Mouse (Mus musculus): Measurements from ENCODE around the gene Jup. TPM values are rescaled to one million over a fixed set of nuclear protein-coding genes. Genes with fewer than 3 reads are reported as not detected.
"Not testable (repeated sequence)": the region's sequence is repeated elsewhere in the genome, so short reads cannot be mapped to it uniquely, and the experiment has no call there.

Gene Jup
- polyA plus RNA-seq, 1 experiment: 213 TPM

- DNase-seq (ENCODE audit: low read depth): no peak
Measured at GRCm38 (mm10) chr11:100357408-100357807, 40.2 kb downstream of the Jup start.

DNA sequence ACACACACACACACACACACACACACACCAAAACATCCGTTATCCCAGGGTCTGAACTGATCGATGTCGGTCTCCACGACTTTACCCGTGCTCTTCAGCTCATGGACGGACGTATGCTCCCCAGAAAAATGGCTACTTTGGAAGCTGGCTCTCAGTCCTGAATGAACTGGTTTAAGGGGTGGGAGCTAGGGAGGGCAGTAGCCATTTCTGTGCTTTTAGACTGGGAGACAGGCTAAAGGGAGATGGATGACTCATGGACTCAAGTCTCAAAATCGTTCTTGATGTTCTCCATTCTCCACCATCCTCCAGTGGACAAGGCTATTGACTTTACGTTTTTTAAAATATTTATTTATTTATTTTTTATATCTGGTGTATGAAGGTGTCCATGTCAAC lies 40.7 kb downstream of the Jup start:
- DNase-seq (ENCODE audit: low read depth): no peak

DNA sequence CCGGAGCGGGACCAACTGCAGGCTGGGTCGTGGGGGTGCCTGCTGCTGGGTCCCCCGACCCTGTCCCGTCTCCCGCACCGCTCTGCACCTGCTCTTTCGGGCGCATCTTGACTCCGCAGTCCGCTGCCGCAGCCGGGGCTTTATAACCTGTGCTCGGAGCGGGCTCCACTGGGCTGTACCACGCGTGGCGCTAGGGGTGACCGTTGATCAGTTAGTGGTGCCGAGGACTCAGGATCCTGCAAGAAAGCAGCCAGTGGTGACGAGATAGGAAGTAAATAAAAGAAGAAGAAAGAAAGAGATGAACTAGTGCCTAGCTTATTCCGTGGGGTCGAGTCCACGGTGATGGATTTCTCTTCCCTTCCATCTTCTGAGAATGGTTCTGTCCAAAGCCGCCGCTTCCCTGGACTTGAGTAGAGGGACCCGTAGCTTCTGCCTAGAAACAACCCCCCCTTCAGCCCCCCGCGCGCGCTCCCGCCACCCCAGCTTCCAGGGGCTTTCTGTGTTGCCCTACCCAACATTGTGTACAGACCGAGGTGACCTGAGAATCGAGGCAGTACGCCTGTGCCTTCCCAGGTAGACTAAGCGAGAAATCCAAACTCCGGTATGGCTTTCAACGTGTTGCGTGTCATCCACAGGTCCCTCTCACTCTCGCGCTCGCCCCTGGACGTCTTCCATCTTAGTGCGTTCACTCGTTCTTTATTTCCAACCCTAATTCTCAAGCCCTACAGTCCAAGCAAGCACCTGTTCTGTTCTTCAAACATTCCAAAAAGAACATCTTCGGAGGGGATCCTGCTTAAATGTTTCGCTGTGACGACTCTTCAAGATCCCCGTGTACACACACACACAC lies 41.4 kb downstream of the Jup start, which contains the start of gene Hap1:
Gene Hap1, minus strand, starts transcription at position 157 of the 847 bp plus-strand sequence.
- no peak for DNase-seq (ENCODE audit: low read depth)

GRCm38 (mm10) chr11:100355151-100355951 lies 42.2 kb downstream of the Jup start:
- DNase-seq (ENCODE audit: low read depth): no peak

DNA sequence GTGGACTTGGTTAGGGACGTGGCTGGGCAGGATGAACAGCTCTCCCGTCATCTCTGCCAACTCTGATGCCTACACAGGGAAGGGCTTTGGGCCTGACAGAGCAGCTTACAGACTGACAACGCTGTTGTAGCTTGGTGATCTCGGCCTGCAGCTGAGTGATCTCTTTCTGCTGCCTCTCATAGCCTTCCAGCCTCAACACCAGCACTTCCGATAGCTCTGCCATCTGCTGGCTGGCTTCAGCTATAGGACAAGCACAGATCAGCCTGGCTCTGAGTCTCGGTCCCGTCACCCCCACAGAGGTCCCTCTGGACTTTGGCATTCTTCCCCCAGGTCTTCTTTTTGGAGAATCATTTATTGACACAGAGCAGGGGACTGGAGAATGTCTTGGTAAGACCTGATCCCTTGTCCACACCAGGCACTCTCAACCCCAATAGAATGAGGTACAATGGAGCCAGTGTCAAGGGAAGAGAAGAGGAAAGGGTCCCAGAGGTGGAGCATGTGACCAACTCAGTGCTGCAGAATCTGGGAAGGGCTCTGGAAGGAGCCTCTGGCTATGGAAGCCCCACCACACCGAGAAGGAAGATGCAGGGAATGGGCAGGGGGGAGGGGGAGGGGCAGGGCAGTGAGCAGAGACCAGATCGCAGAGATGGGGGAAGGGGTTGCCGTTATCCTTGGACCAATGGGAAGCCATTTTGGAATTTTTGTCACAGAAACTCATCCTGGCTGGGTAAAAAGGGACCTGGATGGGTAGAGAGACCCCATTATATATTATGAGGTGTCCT lies 45.3 kb downstream of the Jup start:
- no peak for DNase-seq (ENCODE audit: low read depth)

GRCm38 (mm10) chr11:100344269-100344668 lies 53.3 kb downstream of the Jup start:
- no peak for DNase-seq (ENCODE audit: low read depth)

DNA sequence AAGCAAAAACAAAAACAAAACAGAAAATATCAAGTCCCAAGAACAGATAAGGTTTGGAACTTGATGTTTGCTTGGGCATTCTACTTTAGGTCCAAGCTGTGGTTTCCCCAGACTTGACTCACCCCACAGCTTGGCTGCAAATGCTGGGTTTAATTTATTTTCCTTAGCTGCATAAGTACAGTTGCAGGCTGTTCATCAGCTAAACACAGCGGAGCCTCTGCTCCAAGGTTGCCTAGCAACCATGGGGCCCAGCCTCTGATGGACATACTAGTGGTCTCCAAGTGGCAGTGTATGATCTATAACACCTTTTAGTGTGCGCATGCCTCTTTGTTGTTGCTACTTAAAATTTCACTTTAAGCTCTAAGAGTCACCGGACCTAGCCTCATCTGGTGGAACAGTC lies 61.8 kb downstream of the Jup start:
- DNase-seq (ENCODE audit: low read depth): no peak

GRCm38 (mm10) chr11:100333944-100334457 lies 63.6 kb downstream of the Jup start, which contains the start of gene Gast:
Gene Gast, plus strand, starts transcription at chr11:100334407.
- DNase-seq (ENCODE audit: low read depth): no peak

DNA sequence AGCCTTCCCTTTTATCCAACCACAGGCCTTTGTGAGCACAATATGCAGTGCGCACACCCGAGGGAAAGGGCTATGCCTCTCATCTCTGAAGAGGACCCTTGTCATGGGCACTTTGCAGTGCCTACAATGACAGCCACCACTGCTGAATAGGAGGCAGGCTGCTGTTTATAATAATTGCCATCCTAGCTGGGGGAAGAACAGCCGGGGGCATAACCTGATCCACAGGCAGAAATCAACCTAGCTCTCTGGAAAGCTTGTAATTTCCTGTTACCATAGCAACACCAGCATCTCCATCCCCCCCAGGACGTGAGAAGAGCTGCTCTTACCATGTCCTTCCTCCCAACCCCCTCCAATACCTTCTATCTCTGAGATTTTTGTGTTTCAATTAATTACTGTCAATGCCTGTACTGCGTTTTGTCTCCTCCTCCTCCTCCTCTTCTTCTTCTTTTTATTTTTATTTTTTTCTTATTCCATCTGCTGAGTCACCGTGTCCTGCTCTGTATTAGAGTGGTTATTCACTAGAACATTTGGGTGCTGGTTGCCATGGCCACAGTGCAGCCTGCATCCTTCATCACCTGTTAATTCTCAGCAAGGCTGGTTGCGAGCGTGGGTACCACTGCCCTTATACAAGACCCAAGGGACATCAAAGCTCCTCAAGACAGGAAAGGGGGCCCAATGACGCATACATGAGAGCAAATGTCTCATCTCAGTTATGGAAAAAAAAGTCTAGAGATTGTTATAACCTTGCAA lies 64.6 kb downstream of the Jup start:
- DNase-seq (ENCODE audit: low read depth): no peak

GRCm38 (mm10) chr11:100330816-100331375 lies 66.7 kb downstream of the Jup start:
- DNase-seq (ENCODE audit: low read depth): not testable (repeated sequence)

GRCm38 (mm10) chr11:100330235-100330634 lies 67.3 kb downstream of the Jup start:
- no peak for DNase-seq (ENCODE audit: low read depth)

DNA sequence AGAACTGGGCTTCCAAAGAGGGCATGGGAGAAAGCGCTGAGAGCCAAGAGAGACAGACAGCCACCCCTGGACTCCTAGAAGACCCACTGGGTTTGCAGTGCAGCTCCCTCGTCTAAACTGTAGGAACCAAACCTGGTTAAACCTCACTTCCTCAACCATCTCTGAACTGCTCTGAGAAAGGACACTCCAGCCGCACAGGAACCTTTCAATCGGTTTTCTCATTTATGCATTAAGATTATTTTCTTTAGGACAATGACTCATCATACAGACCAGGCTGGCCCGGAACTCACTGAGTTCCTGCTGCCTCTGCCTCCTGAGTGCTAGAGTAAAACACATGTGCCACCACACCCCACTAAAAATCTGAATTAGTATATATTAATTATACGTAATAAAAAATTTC lies 69.8 kb downstream of the Jup start:
- no peak for DNase-seq (ENCODE audit: low read depth)

GRCm38 (mm10) chr11:100327316-100327715 lies 70.2 kb downstream of the Jup start:
- no peak for DNase-seq (ENCODE audit: low read depth)

DNA sequence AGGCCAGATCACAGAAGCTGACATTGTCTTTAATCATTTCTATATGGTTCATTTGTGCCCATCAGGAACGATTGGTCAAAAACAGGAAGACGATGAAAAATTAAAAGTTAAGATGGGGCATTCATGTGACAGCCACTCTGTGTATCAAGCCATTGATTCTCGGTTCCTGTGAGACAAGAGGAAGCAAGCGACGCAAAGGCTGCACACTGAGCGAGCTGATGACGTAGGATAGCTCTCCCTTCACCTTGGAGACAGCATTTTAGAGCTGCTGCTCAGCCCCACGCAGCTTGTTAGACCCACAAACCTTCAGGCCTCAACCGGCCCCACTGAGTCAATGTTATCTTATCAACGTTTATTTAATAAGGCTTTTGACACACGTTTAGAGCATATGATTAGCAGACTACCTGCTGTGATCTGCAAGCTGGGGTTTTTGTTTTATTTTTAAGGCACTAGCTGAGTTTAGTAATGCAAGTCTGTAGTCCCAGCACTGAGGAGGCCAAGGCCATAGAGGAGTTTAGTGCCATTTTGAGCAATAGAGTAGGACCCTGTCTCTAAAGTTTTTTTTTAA lies 72.4 kb downstream of the Jup start:
- no peak for DNase-seq (ENCODE audit: low read depth)

- DNase-seq (ENCODE audit: low read depth): no peak
Measured at GRCm38 (mm10) chr11:100323578-100323977, 74.0 kb downstream of the Jup start.

- DNase-seq (ENCODE audit: low read depth): no peak
Measured at GRCm38 (mm10) chr11:100322591-100323258, 74.8 kb downstream of the Jup start.

DNA sequence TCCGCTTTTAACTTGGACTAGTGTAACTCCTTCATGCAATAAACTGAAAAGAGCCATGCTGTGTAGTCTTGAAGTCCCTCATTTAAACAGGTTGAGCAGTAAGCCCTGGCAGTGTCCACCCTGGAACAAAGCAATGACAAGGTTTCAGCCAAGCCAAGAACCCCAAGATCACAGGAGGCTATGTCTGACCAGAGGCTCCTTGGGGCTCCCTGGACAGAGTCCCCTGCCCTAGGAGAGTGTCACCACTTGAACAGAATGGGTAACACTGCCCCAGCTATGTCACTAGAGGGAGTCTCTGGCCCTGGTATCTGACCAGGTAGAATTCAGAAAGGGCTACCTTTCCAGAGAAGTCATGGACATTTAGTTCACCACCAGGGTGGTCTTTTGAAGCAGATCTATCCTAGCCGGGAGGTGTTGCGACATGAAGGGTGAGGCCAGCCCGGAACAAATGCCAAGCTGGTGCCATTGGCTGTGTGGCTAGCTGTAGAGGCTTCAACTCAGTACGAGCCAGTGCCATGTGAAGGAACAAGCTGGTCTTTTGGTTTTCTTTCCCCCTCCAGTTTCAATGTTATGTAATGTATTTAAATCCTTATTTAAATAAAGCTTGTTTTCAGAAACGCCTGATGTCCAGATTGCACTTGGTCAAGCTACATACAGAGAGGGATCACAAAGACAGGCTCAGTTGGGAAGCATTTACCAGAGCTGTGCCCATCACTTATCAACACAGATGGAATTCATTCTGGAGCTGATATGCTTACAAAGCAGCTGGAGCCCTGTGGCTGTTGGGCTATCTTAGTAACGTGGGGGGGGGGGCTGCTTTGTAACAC lies 75.9 kb downstream of the Jup start:
- DNase-seq (ENCODE audit: low read depth): not testable (repeated sequence)

- not testable (repeated sequence) for DNase-seq (ENCODE audit: low read depth)
Measured at GRCm38 (mm10) chr11:100320701-100321410, 76.7 kb downstream of the Jup start.

All from gonadal fat pad, adult 2 months (tissue).